In the genomic region with DNA sequence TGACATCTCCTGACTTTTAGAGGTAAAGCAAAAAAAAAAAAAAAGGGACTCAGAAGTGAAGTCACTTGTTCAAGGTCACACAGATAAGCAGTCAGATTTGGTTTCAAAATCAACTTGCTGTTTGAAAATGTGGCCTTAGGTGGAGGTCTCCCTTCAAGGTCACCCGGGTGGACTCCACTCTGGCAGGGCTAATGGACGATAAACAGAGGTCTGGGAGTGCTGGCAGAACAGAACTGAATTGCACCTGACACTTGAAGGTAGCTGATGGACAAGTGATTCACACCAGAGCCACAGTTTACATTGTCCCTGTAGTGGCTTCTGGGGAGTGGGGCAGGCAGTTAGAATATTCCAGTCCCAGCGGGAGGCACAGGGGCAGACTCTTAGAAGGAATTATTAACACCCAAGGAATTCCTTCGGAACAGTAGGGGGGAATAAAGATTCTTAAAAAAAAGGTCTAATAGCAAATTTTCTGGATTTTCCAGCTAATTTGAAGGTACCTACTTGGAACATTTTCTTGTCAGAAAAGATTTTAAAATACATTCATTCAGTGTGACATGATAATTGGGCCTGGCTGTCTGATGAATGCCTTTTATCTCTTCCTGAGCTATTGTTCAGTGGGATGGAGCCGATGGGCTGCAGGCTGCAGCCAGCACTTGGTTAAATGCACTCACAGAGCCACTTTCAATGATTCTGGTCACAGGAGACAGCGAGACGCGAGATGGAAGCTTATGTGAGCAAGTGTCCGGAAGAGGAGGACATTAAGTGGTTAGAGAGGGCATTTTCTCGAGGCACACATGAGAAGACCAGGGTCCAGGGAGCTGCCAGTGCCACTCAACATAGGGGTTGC, we compare ENCODE assay signal across 16 mouse cellular contexts. TPM values are rescaled to one million over a fixed set of nuclear protein-coding genes. Genes with fewer than 3 reads are reported as not detected.
DNase-seq lines count a peak whose midpoint lies in the region; ATAC-seq and TF ChIP-seq lines count a peak whose summit lies in the region.
"Had no signal": no experiment of that assay in that cellular context is flagged by ENCODE, and none has a peak within 500 bp of the region (broad histone marks: within the 10 kb centered on the region; RNA-seq: fewer than 3 reads in every experiment).

No protein-coding gene starts in this region.

- peak; percentile 46 for DNase-seq in liver, adult 2 months (ENCODE audit: extremely low read depth, low read depth, low spot score)
- no peak for DNase-seq in liver, postnatal 0 days
- peak; percentile 83 for DNase-seq in brain, embryonic 14.5 days (ENCODE audit: low read depth)
- no peak for DNase-seq in frontal cortex, postnatal 36 days (ENCODE audit: low spot score in 2 of 2)
- DNase-seq: layer of hippocampus, adult 9-11 months; spleen, adult 18-20 months had no signal

- H3K9ac ChIP-seq in liver, adult 2 months (ENCODE audit: low read depth, low read length): no peak overlapping the region
- no peak overlapping the region for H3K9ac ChIP-seq in liver, postnatal 0 days (replicated peaks)
- H3K9ac ChIP-seq in forebrain, embryonic 16.5 days (replicated peaks; ENCODE audit: low read depth, low read length): peak overlapping the region; percentile 57
- H3K9ac ChIP-seq in neural tube, embryonic 12.5 days: no peak overlapping the region
- H3K9ac ChIP-seq: kidney, embryonic 15.5 days; limb, embryonic 13.5 days; lung, embryonic 15.5 days had no signal

- ATAC-seq in liver, postnatal 0 days: no peak
- ATAC-seq in forebrain, embryonic 16.5 days: no peak; the same call in 1 of the 2 replicates
- no peak for ATAC-seq in neural tube, embryonic 12.5 days (ENCODE audit: low FRiP score, low read depth)
- ATAC-seq in erythroblast, adult 5-6 weeks (replicated peaks; ENCODE audit: low FRiP score, poor library complexity, severe bottlenecking): no peak
- ATAC-seq in erythroid progenitor cell, adult 5-6 weeks (replicated peaks; ENCODE audit: low FRiP score, poor library complexity, severe bottlenecking): no peak

- H3K9me3 ChIP-seq in liver, postnatal 0 days (ENCODE audit: low read length): no peaks in the 10 kb centered on the region
- H3K9me3 ChIP-seq in forebrain, embryonic 16.5 days (ENCODE audit: control insufficient read depth, low read length): no peaks in the 10 kb centered on the region
- H3K9me3 ChIP-seq in neural tube, embryonic 12.5 days: no peaks in the 10 kb centered on the region
- H3K9me3 ChIP-seq: kidney, embryonic 15.5 days; limb, embryonic 13.5 days; lung, embryonic 15.5 days had no signal

- no peaks in the 10 kb centered on the region for H3K79me2 ChIP-seq in liver, adult 2 months (ENCODE audit: control insufficient read depth, insufficient read depth, low read length)

- TF ChIP-seq EP300 in liver, postnatal 0 days (IDR thresholded peaks at IDR 0.05; ENCODE audit: low read depth): no peak

- H3K4me1 ChIP-seq in liver, adult 2 months (ENCODE audit: control insufficient read depth, insufficient read depth, low read length): peaks cover 3% of the 10 kb centered on the region; the same call in 1 of the 2 replicates
- peaks cover 6% of the 10 kb centered on the region for H3K4me1 ChIP-seq in liver, postnatal 0 days (ENCODE audit: insufficient read depth)
- peaks cover 54% of the 10 kb centered on the region for H3K4me1 ChIP-seq in forebrain, embryonic 16.5 days (replicated peaks; ENCODE audit: control insufficient read depth, insufficient read depth, low read length)
- peaks cover 34% of the 10 kb centered on the region for H3K4me1 ChIP-seq in neural tube, embryonic 12.5 days

- no peak for TF ChIP-seq POLR2A in liver, adult 2 months (IDR thresholded peaks at IDR 0.05; ENCODE audit: extremely low read depth, insufficient read depth, low read length)
- no peak for TF ChIP-seq POLR2A in brain, embryonic 14.5 days (IDR thresholded peaks at IDR 0.05; ENCODE audit: borderline replicate concordance, extremely low read depth, insufficient read depth, insufficient read length, poor library complexity, severe bottlenecking)

- H3K4me2 ChIP-seq in liver, postnatal 0 days (ENCODE audit: low read depth, low read length): no peak overlapping the region
- H3K4me2 ChIP-seq in forebrain, embryonic 16.5 days (ENCODE audit: low read length): no peak overlapping the region
- 0 out of 2 replicates have a peak overlapping the region, but pooled peaks have one; percentile 18 for H3K4me2 ChIP-seq in neural tube, embryonic 12.5 days (replicated peaks)
- H3K4me2 ChIP-seq: kidney, embryonic 15.5 days; limb, embryonic 13.5 days; lung, embryonic 15.5 days had no signal

- no peaks in the 10 kb centered on the region; the same call in 1 of the 2 replicates for H3K27me3 ChIP-seq in liver, adult 2 months (ENCODE audit: control insufficient read depth, insufficient read depth, low read length)
- H3K27me3 ChIP-seq in liver, postnatal 0 days (ENCODE audit: insufficient read depth, low read length): peaks cover 15% of the 10 kb centered on the region
- H3K27me3 ChIP-seq in forebrain, embryonic 16.5 days (replicated peaks; ENCODE audit: control insufficient read depth, insufficient read depth, low read length): no peaks in the 10 kb centered on the region
- peaks cover 8% of the 10 kb centered on the region; the same call in 1 of the 2 replicates for H3K27me3 ChIP-seq in neural tube, embryonic 12.5 days (replicated peaks)
- H3K27me3 ChIP-seq: CH12.LX had no signal

- 54% methylated on average over 10 of the region's 10 CpGs for WGBS in liver, adult 2 months
- 41% methylated on average over 10 of the region's 10 CpGs for WGBS in liver, postnatal 0 days (ENCODE audit: insufficient replicate concordance)
- WGBS in forebrain, embryonic 16.5 days: 9% methylated on average over 10 of the region's 10 CpGs
- 6% methylated on average over 10 of the region's 10 CpGs for WGBS in neural tube, embryonic 12.5 days

- TF ChIP-seq CTCF in liver, adult 2 months (IDR thresholded peaks at IDR 0.05; ENCODE audit: low read depth, low read length): no peak
- no peak for TF ChIP-seq CTCF in liver, postnatal 0 days (IDR thresholded peaks at IDR 0.05; ENCODE audit: low read depth)
- TF ChIP-seq CTCF in brain, embryonic 14.5 days (IDR thresholded peaks at IDR 0.05; ENCODE audit: borderline replicate concordance, extremely low read depth, insufficient read depth, insufficient read length): no peak

- H3K4me3 ChIP-seq in liver, adult 2 months (ENCODE audit: insufficient read depth, low read depth, low read length): no peak overlapping the region
- no peak overlapping the region for H3K4me3 ChIP-seq in liver, postnatal 0 days (ENCODE audit: low read depth, low read length)
- no peak overlapping the region for H3K4me3 ChIP-seq in forebrain, embryonic 16.5 days (replicated peaks; ENCODE audit: low read length)
- H3K4me3 ChIP-seq in neural tube, embryonic 12.5 days: no peak overlapping the region
- H3K4me3 ChIP-seq: kidney, embryonic 15.5 days; limb, embryonic 13.5 days; lung, embryonic 15.5 days had no signal

- H3K27ac ChIP-seq in liver, adult 2 months (replicated peaks; ENCODE audit: insufficient read depth, low read depth, low read length): no peak overlapping the region
- no peak overlapping the region for H3K27ac ChIP-seq in liver, postnatal 0 days (ENCODE audit: low read depth)
- H3K27ac ChIP-seq in forebrain, embryonic 16.5 days (ENCODE audit: low read length): peak overlapping the region; percentile 89
- no peak overlapping the region for H3K27ac ChIP-seq in neural tube, embryonic 12.5 days
- H3K27ac ChIP-seq: kidney, embryonic 15.5 days; limb, embryonic 13.5 days; lung, embryonic 15.5 days had no signal

- no peaks in the 10 kb centered on the region for H3K36me3 ChIP-seq in liver, adult 2 months (ENCODE audit: control insufficient read depth, insufficient read depth, low read length)
- H3K36me3 ChIP-seq in liver, postnatal 0 days (replicated peaks; ENCODE audit: insufficient read depth, low read length): no peaks in the 10 kb centered on the region
- no peaks in the 10 kb centered on the region for H3K36me3 ChIP-seq in forebrain, embryonic 16.5 days (ENCODE audit: control insufficient read depth, insufficient read depth)
- no peaks in the 10 kb centered on the region for H3K36me3 ChIP-seq in neural tube, embryonic 12.5 days
- H3K36me3 ChIP-seq: kidney, embryonic 15.5 days; limb, embryonic 13.5 days; lung, embryonic 15.5 days had no signal

RNA-seq across cellular contexts. Expression of a gene that starts 28.8 kb away (rescaled TPM):
- 80.3 and 156 TPM in 2 replicates for total RNA-seq in liver, adult 2 months (2014; rRNA removed)
- 96.4 and 108 TPM in 2 replicates for polyA plus RNA-seq in liver, adult 2 months (2012; rRNA removed)
- polyA plus RNA-seq in liver, postnatal 0 days (2015; fragmentation: Nextera tagmentation; extraction: Ambion mirVana): 91.5 and 96.4 TPM in 2 replicates
- 9.8 and 11.4 TPM in 2 replicates for polyA plus RNA-seq in brain, embryonic 14.5 days (2012; rRNA removed)
- polyA plus RNA-seq in forebrain, embryonic 16.5 days (2015; fragmentation: Nextera tagmentation; extraction: Ambion mirVana): 30.9 and 31.8 TPM in 2 replicates
- 11.0 and 11.4 TPM in 2 replicates for polyA plus RNA-seq in neural tube, embryonic 12.5 days (2016; fragmentation: Nextera tagmentation; extraction: Ambion mirVana)
- total RNA-seq in erythroblast, adult 5-6 weeks (2015; ENCODE audit: low replicate concordance): 1.3 TPM in 2 replicates
- total RNA-seq in erythroblast, adult 5-6 weeks (2017; ENCODE audit: low replicate concordance): 1.6 and 2.2 TPM in 2 replicates
- not detected in 2 replicates for total RNA-seq in erythroid progenitor cell, adult 5-6 weeks (2015; ENCODE audit: low replicate concordance)
- 1.7 and 3.5 TPM in 2 replicates for total RNA-seq in erythroid progenitor cell, adult 5-6 weeks (2017; ENCODE audit: low replicate concordance)

RNA-seq across cellular contexts. Expression of a gene that starts 56.7 kb away (rescaled TPM):
- not detected in 2 replicates for total RNA-seq in liver, adult 2 months (2014; rRNA removed)
- polyA plus RNA-seq in liver, adult 2 months (2012; rRNA removed): not detected in 2 replicates
- not detected in 2 replicates for polyA plus RNA-seq in liver, postnatal 0 days (2015; fragmentation: Nextera tagmentation; extraction: Ambion mirVana)
- 266 and 421 TPM in 2 replicates for polyA plus RNA-seq in brain, embryonic 14.5 days (2012; rRNA removed)
- 94.2 and 109 TPM in 2 replicates for polyA plus RNA-seq in forebrain, embryonic 16.5 days (2015; fragmentation: Nextera tagmentation; extraction: Ambion mirVana)
- polyA plus RNA-seq in neural tube, embryonic 12.5 days (2016; fragmentation: Nextera tagmentation; extraction: Ambion mirVana): 63.2 and 74.6 TPM in 2 replicates
- not detected in 2 replicates for total RNA-seq in erythroblast, adult 5-6 weeks (2015; ENCODE audit: low replicate concordance)
- not detected in 2 replicates for total RNA-seq in erythroblast, adult 5-6 weeks (2017; ENCODE audit: low replicate concordance)
- total RNA-seq in erythroid progenitor cell, adult 5-6 weeks (2015; ENCODE audit: low replicate concordance): not detected in 2 replicates
- not detected in 2 replicates for total RNA-seq in erythroid progenitor cell, adult 5-6 weeks (2017; ENCODE audit: low replicate concordance)
- total RNA-seq: CH12.LX; common myeloid progenitor, adult 5-6 weeks; hematopoietic stem cell, adult 5-6 weeks had no signal

Comparison
In these comparisons a context has a peak if more than half of its experiments do, and no peak if none do; other contexts are left out.
1. DNase-seq: peak in liver, adult 2 months (single experiment) and brain, embryonic 14.5 days (single experiment); none in liver, postnatal 0 days (single experiment) and frontal cortex, postnatal 36 days (0 of 2).
2. RNA of a gene that starts 56.7 kb away (polyA plus RNA-seq): 266 to 421 TPM in brain, embryonic 14.5 days, 94.2 to 109 TPM in forebrain, embryonic 16.5 days and 63.2 to 74.6 TPM in neural tube, embryonic 12.5 days; not detected in liver, adult 2 months and not detected in liver, postnatal 0 days; every median in the first group is over 10 times any median in the second.